Mouse (Mus musculus) kidney, postnatal 0 days (tissue): ENCODE data around the gene Dync1h1. TPM values are rescaled to one million over a fixed set of nuclear protein-coding genes. Genes with fewer than 3 reads are reported as not detected.

Source experiments
- ATAC-seq: fragments of 200-750 bp; cut with Nextera tagmentation; replicated peaks from 2 replicates; pipeline ENCODE4 v1.8.0; 2017; ENCODE audit warnings: low read depth, moderate number of reproducible peaks, moderate TSS enrichment, moderate library complexity; ENCODE audit not compliant: low FRiP score
- DNase-seq: peaks from one replicate; pipeline ENCODE4 v3.0.0-alpha.2; 2016; ENCODE audit warnings: low spot score
- H3K27ac ChIP-seq: fragments of 300-500 bp; sonication (generic); 2 replicates; pipeline ENCODE4 v1.5.1; 2014; ENCODE audit warnings: mild to moderate bottlenecking
- H3K27me3 ChIP-seq: fragments of 300-500 bp; sonication (generic); 2 replicates; pipeline ENCODE4 v1.6.1; 2014; ENCODE audit warnings: low read length, mixed read lengths; ENCODE audit not compliant: insufficient read depth
- H3K36me3 ChIP-seq: fragments of 300-500 bp; sonication (generic); 2 replicates; pipeline ENCODE4 v1.6.1; 2014; ENCODE audit warnings: low read length, mixed read lengths; ENCODE audit not compliant: insufficient read depth
- H3K4me1 ChIP-seq: fragments of 300-500 bp; sonication (generic); replicated peaks from 2 replicates; pipeline ENCODE4 v1.6.1; 2014; ENCODE audit warnings: antibody characterized with exemption, low read length, mixed read lengths; ENCODE audit not compliant: insufficient read depth
- H3K4me2 ChIP-seq: fragments of 300-500 bp; sonication (generic); 2 replicates; pipeline ENCODE4 v1.6.1; 2014; ENCODE audit warnings: mild to moderate bottlenecking, low read length, moderate library complexity, mixed read lengths
- H3K4me3 ChIP-seq: fragments of 300-500 bp; sonication (generic); replicated peaks from 2 replicates; pipeline ENCODE4 v1.5.1; 2014; ENCODE audit warnings: low read depth, low read length
- H3K9ac ChIP-seq: fragments of 300-500 bp; sonication (generic); 2 replicates; pipeline ENCODE4 v1.6.1; 2014; ENCODE audit warnings: low read depth, low read length
- H3K9me3 ChIP-seq: fragments of 300-500 bp; sonication (generic); replicated peaks from 2 replicates; pipeline ENCODE4 v1.6.1; 2016; ENCODE audit warnings: low read length, inconsistent platforms, mixed read lengths
- CTCF ChIP-seq: IDR thresholded peaks from 2 replicates; pipeline ENCODE4 v1.5.1; 2016; ENCODE audit warnings: antibody characterized with exemption, low read depth, mild to moderate bottlenecking, moderate library complexity
- WGBS: fragments of 180-500 bp; shearing (Covaris S2); extraction: QIAGEN DNeasy Blood & Tissue Kit; methylation state at CpG from one replicate; pipeline ENCODE4 v1.1.7; 2014; 5-methylcytosine and 5-hydroxymethylcytosine counted together
- polyA plus RNA-seq: library from polyadenylated mRNA; unstranded; fragments of >200 nt; fragmentation: Nextera tagmentation; extraction: Ambion mirVana; gene quantifications from 2 replicates; pipeline ENCODE4 v1.2.1, GENCODE M21; 2015

The Dync1h1 gene
- polyA plus RNA-seq, 1 experiment from 2014 or later, result 33.2 TPM

DNA sequence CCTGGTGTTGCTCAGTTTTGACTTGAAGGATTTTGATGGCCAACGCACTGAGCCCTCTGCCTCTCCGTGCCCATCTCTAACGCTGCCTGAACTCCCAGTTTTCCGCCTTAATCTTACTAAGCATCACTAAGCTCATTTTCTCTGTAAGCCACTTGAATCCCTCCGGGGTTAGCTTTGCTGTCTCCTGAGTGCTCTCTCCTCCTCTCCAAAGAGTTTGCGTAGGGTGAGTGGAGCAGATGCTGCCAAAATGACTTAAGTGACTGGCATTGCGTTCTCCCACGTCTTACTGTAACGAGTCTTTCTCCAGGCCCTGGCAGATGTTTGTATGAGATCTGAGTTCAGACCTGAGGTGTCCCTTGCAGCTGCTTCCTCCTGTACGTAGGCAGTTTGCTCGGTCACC is 28.8 kb downstream of the Dync1h1 start:
- H3K4me2 ChIP-seq, result no peak overlapping the region
- H3K9ac ChIP-seq, result no peak overlapping the region
- no peak overlapping the region for H3K4me3 ChIP-seq
- ATAC-seq, result no peak
- H3K27ac ChIP-seq, result no peak overlapping the region
- no peaks in the 10 kb centered on the region for H3K4me1 ChIP-seq
- WGBS, result 95% methylated on average over 11 of the region's 11 CpGs
- H3K36me3 ChIP-seq, result peaks cover 97% of the 10 kb centered on the region
- H3K9me3 ChIP-seq, result no peaks in the 10 kb centered on the region
- DNase-seq, result no peak
- H3K27me3 ChIP-seq, result no peaks in the 10 kb centered on the region
- no peak for TF ChIP-seq CTCF

DNA sequence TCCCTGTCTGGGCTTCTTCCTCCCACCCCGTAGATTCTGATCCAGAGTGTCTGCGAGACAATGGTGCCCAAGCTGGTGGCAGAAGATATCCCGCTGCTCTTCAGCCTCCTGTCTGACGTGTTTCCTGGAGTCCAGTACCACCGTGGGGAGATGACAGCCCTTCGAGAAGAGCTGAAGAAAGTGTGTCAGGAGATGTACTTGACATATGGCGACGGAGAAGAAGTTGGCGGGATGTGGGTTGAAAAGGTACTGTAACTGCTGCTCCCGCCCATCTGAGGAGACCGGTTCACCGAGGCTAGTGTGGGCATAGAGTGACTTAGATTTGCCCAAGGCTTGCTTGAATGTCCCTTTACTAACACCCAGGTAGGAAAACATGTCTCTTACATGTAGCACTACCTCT is 35.0 kb downstream of the Dync1h1 start:
- Histone ChIP-seq H3K27me3 (no peaks in the 10 kb centered on the region), H3K9me3 (no peaks in the 10 kb centered on the region), H3K4me3 (no peak overlapping the region), H3K9ac (no peak overlapping the region), H3K4me1 (no peaks in the 10 kb centered on the region), H3K36me3 (peaks cover 95% of the 10 kb centered on the region), H3K4me2 (no peak overlapping the region), H3K27ac (no peak overlapping the region)
- DNase-seq (no peak), ATAC-seq (no peak)
- TF ChIP-seq CTCF, result no peak
- 94% methylated on average over 12 of the region's 12 CpGs for WGBS

DNA sequence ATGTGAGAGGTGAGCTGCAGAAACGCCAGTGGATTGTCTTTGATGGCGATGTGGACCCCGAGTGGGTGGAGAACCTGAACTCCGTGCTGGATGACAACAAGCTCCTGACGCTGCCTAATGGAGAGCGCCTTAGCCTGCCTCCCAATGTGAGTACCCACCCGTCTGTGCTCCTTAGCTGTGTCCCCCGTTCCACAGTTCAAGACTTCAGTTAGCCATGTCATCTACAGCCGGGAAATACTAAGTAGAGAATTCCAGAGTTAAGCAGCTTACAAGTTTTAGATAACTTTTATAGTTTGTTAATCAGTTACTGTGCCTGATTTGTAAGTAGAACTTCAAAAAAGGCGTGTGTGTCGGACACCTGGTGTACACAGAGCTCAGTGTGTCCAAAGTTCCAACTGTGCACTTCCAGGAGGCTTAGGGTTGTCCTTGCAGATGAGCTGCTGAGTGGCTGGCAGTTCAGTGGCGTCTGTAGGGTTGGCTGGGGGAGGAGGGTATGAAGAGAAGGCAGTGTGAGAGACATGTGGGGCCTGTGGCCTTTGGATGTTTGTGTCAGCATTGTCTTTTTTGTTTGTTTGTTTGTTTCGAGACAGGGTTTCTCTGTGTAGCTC is 36.4 kb downstream of the Dync1h1 start:
- H3K4me1 ChIP-seq, result no peaks in the 10 kb centered on the region
- no peak overlapping the region for H3K9ac ChIP-seq
- H3K9me3 ChIP-seq, result no peaks in the 10 kb centered on the region
- no peak for TF ChIP-seq CTCF
- DNase-seq, result no peak
- no peak overlapping the region for H3K4me3 ChIP-seq
- H3K27me3 ChIP-seq, result no peaks in the 10 kb centered on the region
- peaks cover 96% of the 10 kb centered on the region for H3K36me3 ChIP-seq
- no peak overlapping the region for H3K4me2 ChIP-seq
- 91% methylated on average over 13 of the region's 13 CpGs for WGBS
- H3K27ac ChIP-seq, result no peak overlapping the region
- no peak; the same call in 1 of the 2 replicates for ATAC-seq

DNA sequence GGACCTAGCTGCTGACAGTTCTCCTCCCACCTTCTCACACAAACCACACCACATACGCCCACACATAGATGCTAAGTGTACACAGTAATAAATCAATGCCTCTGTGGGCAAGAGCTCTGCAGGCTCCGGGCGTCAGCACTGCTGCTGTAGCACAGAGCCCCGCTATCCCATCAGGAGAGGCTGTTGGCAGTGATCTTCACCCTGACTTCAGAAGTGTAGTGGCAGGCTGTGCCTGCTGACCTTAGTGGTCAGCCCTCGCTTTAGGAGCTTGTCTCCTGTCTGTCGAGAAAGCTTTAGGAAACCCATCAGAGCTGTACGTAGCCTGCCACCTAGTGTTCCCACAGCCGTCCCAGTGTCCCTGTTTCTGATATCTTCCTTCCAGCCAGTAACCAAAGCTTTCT is 49.0 kb downstream of the Dync1h1 start:
- Histone ChIP-seq H3K9me3 (no peaks in the 10 kb centered on the region), H3K9ac (no peak overlapping the region), H3K27ac (no peak overlapping the region), H3K4me3 (no peak overlapping the region), H3K36me3 (peaks cover 86% of the 10 kb centered on the region), H3K4me2 (no peak overlapping the region), H3K27me3 (no peaks in the 10 kb centered on the region), H3K4me1 (no peaks in the 10 kb centered on the region)
- ATAC-seq (0 out of 2 replicates have a peak, but pooled peaks have one; percentile 36), DNase-seq (peak; percentile 24)
- TF ChIP-seq CTCF, result peak; percentile 34; the same call in 1 of the 2 replicates
- WGBS, result 47% methylated on average over 8 of the region's 8 CpGs

DNA sequence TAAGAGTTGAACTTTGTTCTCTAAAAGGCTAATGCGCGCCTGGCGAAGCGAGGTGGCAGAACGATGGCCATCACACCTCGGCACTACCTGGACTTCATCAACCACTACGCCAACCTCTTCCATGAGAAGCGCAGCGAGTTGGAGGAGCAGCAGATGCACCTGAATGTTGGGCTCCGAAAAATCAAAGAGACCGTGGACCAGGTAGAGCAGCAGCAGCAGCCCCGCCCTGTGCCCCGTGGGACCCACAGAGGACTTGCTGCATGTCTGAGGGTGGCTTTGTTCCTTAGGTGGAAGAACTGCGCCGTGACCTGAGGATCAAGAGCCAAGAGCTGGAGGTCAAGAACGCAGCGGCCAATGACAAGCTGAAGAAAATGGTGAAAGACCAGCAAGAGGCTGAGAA is 50.2 kb downstream of the Dync1h1 start:
- no peaks in the 10 kb centered on the region for H3K27me3 ChIP-seq
- H3K9ac ChIP-seq, result no peak overlapping the region
- H3K4me2 ChIP-seq, result no peak overlapping the region
- no peaks in the 10 kb centered on the region for H3K4me1 ChIP-seq
- DNase-seq (no peak), ATAC-seq (no peak)
- H3K9me3 ChIP-seq, result no peaks in the 10 kb centered on the region
- H3K36me3 ChIP-seq, result peaks cover 90% of the 10 kb centered on the region
- WGBS, result 97% methylated on average over 17 of the region's 17 CpGs
- H3K4me3 ChIP-seq, result no peak overlapping the region
- no peak overlapping the region for H3K27ac ChIP-seq
- TF ChIP-seq CTCF, result no peak

DNA sequence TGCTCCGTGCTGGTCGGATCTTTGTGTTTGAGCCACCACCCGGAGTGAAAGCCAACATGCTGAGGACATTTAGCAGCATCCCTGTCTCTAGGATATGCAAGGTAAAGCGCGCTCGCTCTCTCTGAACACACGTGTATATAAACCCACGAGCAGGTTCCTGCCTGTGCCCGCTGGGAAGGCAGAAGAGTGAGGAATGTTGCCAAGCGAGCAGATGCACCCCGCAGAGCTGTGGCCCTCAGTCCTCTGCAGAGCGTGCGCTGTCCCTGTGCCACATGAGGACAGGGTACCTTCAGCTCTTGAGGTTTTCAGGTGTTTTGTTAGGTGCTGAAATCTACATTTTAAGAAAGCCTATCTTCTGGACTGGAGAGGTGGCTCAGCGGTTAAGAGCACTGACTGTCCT is 60.5 kb downstream of the Dync1h1 start:
- Histone ChIP-seq H3K4me1 (no peaks in the 10 kb centered on the region), H3K4me3 (no peak overlapping the region), H3K27me3 (no peaks in the 10 kb centered on the region), H3K4me2 (no peak overlapping the region), H3K9ac (no peak overlapping the region), H3K9me3 (no peaks in the 10 kb centered on the region), H3K36me3 (peaks cover 93% of the 10 kb centered on the region), H3K27ac (no peak overlapping the region)
- 97% methylated on average over 14 of the region's 14 CpGs for WGBS
- TF ChIP-seq CTCF, result no peak
- DNase-seq (no peak), ATAC-seq (no peak)
